In genomic region chr5:96921511-96921910, GRCm38 (mm10) we compare ENCODE assay signal across 10 mouse cellular contexts.
DNase-seq lines count a peak whose midpoint lies in the region; ATAC-seq and TF ChIP-seq lines count a peak whose summit lies in the region.
"Had no signal": no experiment of that assay in that cellular context is flagged by ENCODE, and none has a peak within 500 bp of the region (broad histone marks: within the 10 kb centered on the region; RNA-seq: fewer than 3 reads in every experiment).

No protein-coding gene starts in this region.

- H3K4me2 ChIP-seq in forebrain, postnatal 0 days (ENCODE audit: low read depth) = no peak overlapping the region
- peak overlapping the region; percentile 8; the same call in 1 of the 2 replicates for H3K4me2 ChIP-seq in kidney, embryonic 16.5 days (replicated peaks; ENCODE audit: low read depth, low read length)

- H3K9ac ChIP-seq in forebrain, postnatal 0 days = no peak overlapping the region
- no peak overlapping the region for H3K9ac ChIP-seq in kidney, embryonic 16.5 days (replicated peaks; ENCODE audit: low read length)

- TF ChIP-seq CTCF in forebrain, postnatal 0 days (IDR thresholded peaks at IDR 0.05; ENCODE audit: low read depth) = no peak
- TF ChIP-seq CTCF in G1E (IDR thresholded peaks at IDR 0.05; ENCODE audit: low read depth, low read length) = no peak

- 0 out of 2 replicates have a peak, but pooled peaks cover 8% of the 10 kb centered on the region for H3K27me3 ChIP-seq in forebrain, embryonic 10.5 days (ENCODE audit: poor library complexity, severe bottlenecking)
- H3K27me3 ChIP-seq in forebrain, postnatal 0 days (ENCODE audit: insufficient read depth, low read length) = no peaks in the 10 kb centered on the region
- H3K27me3 ChIP-seq in kidney, embryonic 16.5 days (ENCODE audit: insufficient read depth, low read length) = no peaks in the 10 kb centered on the region
- no peaks in the 10 kb centered on the region for H3K27me3 ChIP-seq in G1E (ENCODE audit: insufficient read depth, low read length)
- H3K27me3 ChIP-seq in limb, embryonic 10.5 days (ENCODE audit: low read depth, poor library complexity, severe bottlenecking) = no peaks in the 10 kb centered on the region

- no peaks in the 10 kb centered on the region for H3K36me3 ChIP-seq in forebrain, embryonic 10.5 days (replicated peaks)
- H3K36me3 ChIP-seq in forebrain, postnatal 0 days (ENCODE audit: insufficient read depth) = no peaks in the 10 kb centered on the region
- H3K36me3 ChIP-seq in kidney, embryonic 16.5 days (ENCODE audit: insufficient read depth, low read length) = no peaks in the 10 kb centered on the region
- peaks cover 14% of the 10 kb centered on the region for H3K36me3 ChIP-seq in G1E (replicated peaks)
- H3K36me3 ChIP-seq in limb, embryonic 10.5 days = no peaks in the 10 kb centered on the region

- ATAC-seq in forebrain, postnatal 0 days = no peak
- ATAC-seq in kidney, embryonic 16.5 days (ENCODE audit: low FRiP score, low TSS enrichment) = no peak
- ATAC-seq in G1E (ENCODE audit: extremely low read depth, insufficient number of reproducible peaks, low FRiP score, poor library complexity, severe bottlenecking) = no peak
- ATAC-seq: forebrain, embryonic 14.5 days had no signal

- WGBS in forebrain, embryonic 10.5 days = 82% methylated on average over 6 of the region's 6 CpGs
- 85% methylated on average over 6 of the region's 6 CpGs for WGBS in forebrain, postnatal 0 days
- WGBS in kidney, embryonic 16.5 days = 75% methylated on average over 6 of the region's 6 CpGs
- WGBS in limb, embryonic 10.5 days = 84% methylated on average over 6 of the region's 6 CpGs

- H3K4me1 ChIP-seq in forebrain, embryonic 10.5 days = peaks cover 27% of the 10 kb centered on the region
- no peaks in the 10 kb centered on the region for H3K4me1 ChIP-seq in forebrain, postnatal 0 days (ENCODE audit: insufficient read depth)
- peaks cover 10% of the 10 kb centered on the region for H3K4me1 ChIP-seq in kidney, embryonic 16.5 days (ENCODE audit: insufficient read depth, low read length)
- H3K4me1 ChIP-seq in G1E (ENCODE audit: insufficient read depth, low read depth, low read length) = peaks cover 86% of the 10 kb centered on the region
- peaks cover 11% of the 10 kb centered on the region for H3K4me1 ChIP-seq in limb, embryonic 10.5 days

- H3K9me3 ChIP-seq in forebrain, embryonic 10.5 days = no peaks in the 10 kb centered on the region
- no peaks in the 10 kb centered on the region for H3K9me3 ChIP-seq in forebrain, postnatal 0 days (ENCODE audit: low read length)
- no peaks in the 10 kb centered on the region for H3K9me3 ChIP-seq in kidney, embryonic 16.5 days (ENCODE audit: low read length)
- H3K9me3 ChIP-seq in G1E (replicated peaks) = no peaks in the 10 kb centered on the region
- no peaks in the 10 kb centered on the region for H3K9me3 ChIP-seq in limb, embryonic 10.5 days (replicated peaks)

- no peak for DNase-seq in forebrain, embryonic 10.5 days (ENCODE audit: extremely low spot score, low spot score)
- DNase-seq in forebrain, postnatal 0 days = no peak
- DNase-seq in kidney, adult 11 months = no peak
- no peak for DNase-seq in G1E (ENCODE audit: low spot score)
- DNase-seq in limb, embryonic 10.5 days (ENCODE audit: low spot score) = no peak
- DNase-seq in retina, postnatal 1 day = no peak
- no peak for DNase-seq in left cerebral cortex, postnatal 14 days (ENCODE audit: low spot score in 2 of 2)
- DNase-seq: cerebellum, adult 18-20 months had no signal

- peak overlapping the region; percentile 56 for H3K27ac ChIP-seq in forebrain, embryonic 10.5 days
- no peak overlapping the region for H3K27ac ChIP-seq in forebrain, postnatal 0 days (ENCODE audit: low read depth, low read length)
- peak overlapping the region; percentile 50 for H3K27ac ChIP-seq in kidney, embryonic 16.5 days (ENCODE audit: low read length)
- peak overlapping the region; percentile 70 for H3K27ac ChIP-seq in limb, embryonic 10.5 days

- H3K4me3 ChIP-seq in forebrain, embryonic 10.5 days = no peak overlapping the region
- no peak overlapping the region for H3K4me3 ChIP-seq in forebrain, postnatal 0 days (ENCODE audit: low read depth, low read length)
- no peak overlapping the region for H3K4me3 ChIP-seq in kidney, embryonic 16.5 days (ENCODE audit: low read length)
- H3K4me3 ChIP-seq in G1E (ENCODE audit: low read depth, low read length) = peak overlapping the region; percentile 62
- no peak overlapping the region for H3K4me3 ChIP-seq in limb, embryonic 10.5 days

- intact Hi-C loops in left cerebral cortex, postnatal 14 days (cut with DNase I) = no loop called here
